Mouse (Mus musculus) embryonic facial prominence, embryonic 14.5 days (tissue): Measurements from ENCODE around the gene Ntng1. TPM values are rescaled to one million over a fixed set of nuclear protein-coding genes. Genes with fewer than 3 reads are reported as not detected.

Experiments used
- ATAC-seq: fragments of 200-750 bp; cut with Nextera tagmentation; 2 replicates; pipeline ENCODE4 v1.8.0; 2017; ENCODE audit warnings: low read depth, moderate number of reproducible peaks, moderate TSS enrichment
- DNase-seq: peaks from one replicate; pipeline ENCODE4 v3.0.0-alpha.2; 2015; ENCODE audit warnings: low spot score
- H3K27ac ChIP-seq: fragments of 300-500 bp; sonication (generic); replicated peaks from 2 replicates; pipeline ENCODE4 v1.5.1; 2014; ENCODE audit warnings: low read depth, mild to moderate bottlenecking, low read length, moderate library complexity
- H3K27me3 ChIP-seq: fragments of 300-500 bp; sonication (generic); replicated peaks from 2 replicates; pipeline ENCODE4 v1.6.1; 2014; ENCODE audit warnings: low read length; ENCODE audit not compliant: control insufficient read depth, insufficient read depth
- H3K36me3 ChIP-seq: fragments of 300-500 bp; sonication (generic); 2 replicates; pipeline ENCODE4 v1.6.1; 2014; ENCODE audit warnings: low read length, mixed read lengths; ENCODE audit not compliant: control insufficient read depth, insufficient read depth
- H3K4me1 ChIP-seq: fragments of 300-500 bp; sonication (generic); 2 replicates; pipeline ENCODE4 v1.6.1; 2014; ENCODE audit warnings: antibody characterized with exemption, low read length; ENCODE audit not compliant: control insufficient read depth, insufficient read depth
- H3K4me2 ChIP-seq: fragments of 300-500 bp; sonication (generic); 2 replicates; pipeline ENCODE4 v1.6.1; 2014; ENCODE audit warnings: low read depth, mild to moderate bottlenecking, low read length, moderate library complexity, mixed read lengths
- H3K4me3 ChIP-seq: fragments of 300-500 bp; sonication (generic); 2 replicates; pipeline ENCODE4 v1.5.1; 2014; ENCODE audit warnings: low read depth, mild to moderate bottlenecking, low read length
- H3K9ac ChIP-seq: fragments of 300-500 bp; sonication (generic); 2 replicates; pipeline ENCODE4 v1.6.1; 2014; ENCODE audit warnings: low read depth, mild to moderate bottlenecking, low read length, moderate library complexity, mixed read lengths
- H3K9me3 ChIP-seq: fragments of 300-500 bp; sonication (generic); 2 replicates; pipeline ENCODE4 v1.6.1; 2016; ENCODE audit warnings: low read length; ENCODE audit not compliant: control insufficient read depth
- WGBS: fragments of 180-500 bp; shearing (Covaris S2); extraction: QIAGEN DNeasy Blood & Tissue Kit; methylation state at CpG from one replicate; pipeline ENCODE4 v1.1.7; 2014; 5-methylcytosine and 5-hydroxymethylcytosine counted together
- polyA plus RNA-seq: library from polyadenylated mRNA; unstranded; fragments of >200 nt; fragmentation: Nextera tagmentation; extraction: Ambion mirVana; gene quantifications from 2 replicates; pipeline ENCODE4 v1.2.1, GENCODE M21; 2014

Ntng1 gene
- polyA plus RNA-seq, 1 experiment from 2014 or later: 3.8 TPM

DNA sequence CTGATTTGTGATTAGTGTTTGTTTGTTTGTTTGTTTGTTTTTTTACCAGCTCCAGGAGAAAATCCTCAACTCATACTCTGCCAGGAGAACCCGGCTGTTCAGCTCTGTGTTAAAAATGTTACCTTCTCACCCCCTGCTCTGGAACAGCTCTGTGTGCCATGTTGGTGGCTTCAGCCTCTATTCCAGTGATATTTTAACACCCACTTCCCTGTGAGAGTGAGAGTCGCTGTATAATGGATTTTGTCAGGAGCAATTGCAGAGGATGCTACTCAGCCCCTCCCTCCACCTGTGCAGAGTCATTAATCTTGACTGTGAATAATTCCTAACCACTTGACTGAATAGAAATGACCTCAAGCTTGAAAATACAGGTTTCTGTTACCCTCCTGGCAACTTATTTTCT is 339.7 kb downstream of the Ntng1 start:
- no peak overlapping the region for H3K4me3 ChIP-seq
- DNase-seq: no peak
- H3K4me2 ChIP-seq: no peak overlapping the region
- H3K27me3 ChIP-seq: no peaks in the 10 kb centered on the region
- ATAC-seq: no peak
- H3K9ac ChIP-seq: no peak overlapping the region
- H3K4me1 ChIP-seq: no peaks in the 10 kb centered on the region
- no peaks in the 10 kb centered on the region for H3K9me3 ChIP-seq
- H3K36me3 ChIP-seq: no peaks in the 10 kb centered on the region
- no peak overlapping the region for H3K27ac ChIP-seq
- WGBS: 59% methylated on average over 2 of the region's 2 CpGs

- Histone ChIP-seq H3K9me3 (no peaks in the 10 kb centered on the region), H3K36me3 (no peaks in the 10 kb centered on the region), H3K9ac (no peak overlapping the region), H3K27ac (no peak overlapping the region), H3K27me3 (no peaks in the 10 kb centered on the region), H3K4me2 (no peak overlapping the region), H3K4me1 (no peaks in the 10 kb centered on the region), H3K4me3 (no peak overlapping the region)
- DNase-seq: no peak
- no peak for ATAC-seq
- WGBS: 61% methylated on average over 3 of the region's 3 CpGs
Observed at GRCm38 (mm10) chr3:109803616-109804015, 340.2 kb downstream of the Ntng1 start.

DNA sequence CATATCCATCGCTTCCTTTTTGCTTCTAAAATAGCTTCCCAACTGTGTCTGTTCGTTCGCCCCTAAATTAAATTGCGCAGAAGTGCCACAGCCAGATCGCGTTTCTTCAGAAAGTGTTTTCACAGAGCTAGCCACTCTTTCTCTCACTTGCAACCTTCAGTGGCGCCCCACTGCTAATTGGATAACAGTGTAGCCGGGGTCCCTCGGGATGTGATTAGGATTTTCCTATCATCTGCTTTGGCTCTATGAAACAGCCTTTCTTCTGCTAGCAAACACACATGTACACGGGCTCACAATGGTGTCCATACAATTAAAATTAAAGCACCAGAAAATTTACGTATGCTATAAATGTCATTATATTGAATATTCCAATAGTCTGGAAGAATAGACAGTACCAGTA is 346.5 kb downstream of the Ntng1 start:
- peak; percentile 68; the same call in 1 of the 2 replicates for ATAC-seq

DNA sequence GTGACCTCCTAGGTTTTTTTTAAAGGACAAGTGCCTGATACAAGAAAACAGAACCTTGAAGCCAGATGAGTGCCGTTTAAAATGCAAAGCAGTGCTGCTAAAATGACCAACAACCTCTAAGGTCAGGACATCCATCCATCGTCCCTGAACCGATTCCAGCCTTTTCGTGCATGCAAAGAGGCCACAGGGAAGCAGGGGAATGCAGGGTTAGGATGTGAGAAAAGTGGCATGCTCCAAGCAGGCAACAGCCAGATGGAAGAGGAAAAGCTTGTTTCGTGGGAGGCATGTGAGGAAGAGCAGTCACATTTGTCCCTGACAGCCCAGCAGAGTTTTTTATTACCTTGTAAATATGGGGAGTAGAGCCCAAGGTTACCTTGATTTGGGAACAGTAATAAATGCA is 360.6 kb downstream of the Ntng1 start:
- no peak for DNase-seq
- no peak for ATAC-seq
- H3K27ac ChIP-seq: no peak overlapping the region
- H3K27me3 ChIP-seq: no peaks in the 10 kb centered on the region
- H3K4me2 ChIP-seq: peak overlapping the region; percentile 88
- H3K9ac ChIP-seq: no peak overlapping the region
- WGBS: 29% methylated on average over 5 of the region's 5 CpGs
- no peaks in the 10 kb centered on the region for H3K9me3 ChIP-seq
- H3K4me3 ChIP-seq: no peak overlapping the region; the same call in 1 of the 2 replicates
- no peaks in the 10 kb centered on the region for H3K36me3 ChIP-seq
- peaks cover 12% of the 10 kb centered on the region for H3K4me1 ChIP-seq

More for the DNA sequence above, 346.5 kb downstream of the Ntng1 start:
- H3K4me1 ChIP-seq: no peaks in the 10 kb centered on the region
- no peak overlapping the region for H3K9ac ChIP-seq
- H3K9me3 ChIP-seq: no peaks in the 10 kb centered on the region
- H3K27me3 ChIP-seq: no peaks in the 10 kb centered on the region
- no peak overlapping the region for H3K4me3 ChIP-seq
- peak; percentile 53 for DNase-seq
- no peak overlapping the region for H3K4me2 ChIP-seq
- no peaks in the 10 kb centered on the region for H3K36me3 ChIP-seq
- WGBS: 58% methylated on average over 11 of the region's 11 CpGs
- H3K27ac ChIP-seq: no peak overlapping the region

GRCm38 (mm10) chr3:109782289-109782951 is 361.4 kb downstream of the Ntng1 start:
- Histone ChIP-seq H3K9ac (peak overlapping the region; percentile 54), H3K36me3 (no peaks in the 10 kb centered on the region), H3K4me2 (peak overlapping the region; percentile 88), H3K4me1 (peaks cover 12% of the 10 kb centered on the region), H3K27me3 (no peaks in the 10 kb centered on the region), H3K4me3 (peak overlapping the region; percentile 42), H3K27ac (no peak overlapping the region; the same call in 1 of the 2 replicates), H3K9me3 (no peaks in the 10 kb centered on the region)
- 2% methylated on average over 27 of the region's 27 CpGs for WGBS
- peak; percentile 89 for ATAC-seq
- DNase-seq: peak; percentile 86

DNA sequence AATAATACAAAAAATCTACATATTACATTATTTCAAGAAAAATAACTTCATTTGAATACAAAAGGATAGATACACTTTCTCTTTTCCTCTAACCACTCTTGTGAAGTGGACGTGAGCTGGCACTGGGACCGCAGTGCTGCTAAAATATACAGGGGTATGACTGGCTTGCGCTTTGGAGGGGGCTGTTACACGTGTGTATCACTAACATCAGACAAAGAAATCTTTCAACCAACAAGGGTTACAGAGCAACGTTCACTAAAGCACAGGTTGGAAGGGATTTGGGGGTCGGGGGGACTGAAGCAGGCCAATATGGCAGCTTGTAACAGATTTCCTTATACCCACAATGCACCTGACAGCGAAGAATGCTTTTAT is 361.9 kb downstream of the Ntng1 start:
- 52% methylated on average over 7 of the region's 7 CpGs for WGBS
- Histone ChIP-seq H3K4me3 (peak overlapping the region; percentile 42), H3K9me3 (no peaks in the 10 kb centered on the region), H3K9ac (no peak overlapping the region), H3K27me3 (no peaks in the 10 kb centered on the region), H3K36me3 (no peaks in the 10 kb centered on the region), H3K4me1 (peaks cover 12% of the 10 kb centered on the region), H3K4me2 (peak overlapping the region; percentile 88), H3K27ac (no peak overlapping the region)
- ATAC-seq (no peak; the same call in 1 of the 2 replicates), DNase-seq (no peak)

DNA sequence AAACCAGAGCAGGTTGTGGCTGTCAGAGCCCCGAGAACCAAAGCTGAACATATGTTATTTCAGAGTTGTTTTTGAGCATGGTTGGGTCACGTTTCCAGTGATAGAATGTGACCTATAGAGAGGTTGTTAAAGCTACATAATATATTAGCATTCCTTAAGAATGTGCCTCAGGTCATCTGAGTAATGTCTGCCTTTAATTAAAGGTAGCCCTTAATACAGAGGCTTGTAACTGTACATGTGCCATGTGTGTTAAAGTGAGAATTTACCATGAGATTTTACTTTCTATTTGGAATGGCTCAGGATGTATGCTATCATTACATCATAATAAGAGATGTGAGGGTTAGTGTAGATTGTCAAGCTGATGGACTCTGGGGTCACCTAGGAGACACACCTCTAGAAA is 368.6 kb downstream of the Ntng1 start:
- Histone ChIP-seq H3K36me3 (no peaks in the 10 kb centered on the region), H3K27ac (no peak overlapping the region), H3K9me3 (no peaks in the 10 kb centered on the region), H3K4me2 (no peak overlapping the region), H3K27me3 (no peaks in the 10 kb centered on the region), H3K4me1 (no peaks in the 10 kb centered on the region), H3K9ac (no peak overlapping the region), H3K4me3 (no peak overlapping the region)
- WGBS: 42% methylated on average over 2 of the region's 2 CpGs
- ATAC-seq (no peak), DNase-seq (no peak)

GRCm38 (mm10) chr3:109772120-109772519 is 371.7 kb downstream of the Ntng1 start:
- H3K4me3 ChIP-seq: no peak overlapping the region
- H3K4me1 ChIP-seq: no peaks in the 10 kb centered on the region
- 92% methylated on average over 14 of the region's 14 CpGs for WGBS
- H3K4me2 ChIP-seq: no peak overlapping the region
- ATAC-seq: no peak
- H3K9ac ChIP-seq: no peak overlapping the region
- H3K27ac ChIP-seq: no peak overlapping the region
- H3K27me3 ChIP-seq: no peaks in the 10 kb centered on the region
- no peaks in the 10 kb centered on the region for H3K36me3 ChIP-seq
- DNase-seq: no peak
- no peaks in the 10 kb centered on the region for H3K9me3 ChIP-seq

- H3K4me2 ChIP-seq: no peak overlapping the region
- H3K4me3 ChIP-seq: no peak overlapping the region
- no peak overlapping the region for H3K27ac ChIP-seq
- DNase-seq (no peak), ATAC-seq (no peak)
- no peak overlapping the region for H3K9ac ChIP-seq
- no peaks in the 10 kb centered on the region for H3K27me3 ChIP-seq
- H3K4me1 ChIP-seq: no peaks in the 10 kb centered on the region
- WGBS: 79% methylated on average over 3 of the region's 3 CpGs
- no peaks in the 10 kb centered on the region for H3K36me3 ChIP-seq
- H3K9me3 ChIP-seq: no peaks in the 10 kb centered on the region
Observed at GRCm38 (mm10) chr3:109766939-109767338, 376.9 kb downstream of the Ntng1 start.
